Mouse (Mus musculus) heart, embryonic 14.5 days (tissue): Measurements from ENCODE around the gene Coro1a. TPM values are rescaled to one million over a fixed set of nuclear protein-coding genes. Genes with fewer than 3 reads are reported as not detected.

ENCODE experiments used
- ATAC-seq: fragments of 200-750 bp; cut with Nextera tagmentation; 2 replicates; pipeline ENCODE4 v1.8.0; 2017; ENCODE audit warnings: low read depth, moderate TSS enrichment; ENCODE audit not compliant: insufficient number of reproducible peaks, insufficient read depth, low FRiP score
- H3K27ac ChIP-seq, 2 experiments: fragments of 200-500 bp in 1 of 2; fragments of 300-500 bp in 1 of 2; sonication (generic) in 1 of 2; replicated peaks in 1 of 2; 2 replicates each; pipeline ENCODE4 v1.5.1; 2012 to 2014; ENCODE audit warnings: low read depth in 2 of 2, low read length in 2 of 2, control low read depth in 1 of 2, mild to moderate bottlenecking in 1 of 2, mixed read lengths in 1 of 2; ENCODE audit not compliant: control insufficient read depth in 1 of 2, insufficient read depth in 1 of 2
- H3K27me3 ChIP-seq: fragments of 300-500 bp; sonication (generic); 2 replicates; pipeline ENCODE4 v1.6.1; 2014; ENCODE audit warnings: mild to moderate bottlenecking, low read length, control low read depth; ENCODE audit not compliant: control insufficient read depth, insufficient read depth
- H3K36me3 ChIP-seq: fragments of 300-500 bp; sonication (generic); 2 replicates; pipeline ENCODE4 v1.6.1; 2014; ENCODE audit warnings: mild to moderate bottlenecking, control low read depth, low read length, mixed read lengths; ENCODE audit not compliant: control insufficient read depth, insufficient read depth
- H3K4me1 ChIP-seq, 2 experiments: fragments of 200-500 bp in 1 of 2; fragments of 300-500 bp in 1 of 2; sonication (generic) in 1 of 2; 2 replicates each; pipeline ENCODE4 v1.6.1; 2012 to 2014; ENCODE audit warnings: low read length in 2 of 2, control low read depth in 1 of 2, mixed read lengths in 1 of 2; ENCODE audit not compliant: control insufficient read depth in 2 of 2, insufficient read depth in 2 of 2
- H3K4me2 ChIP-seq: fragments of 300-500 bp; sonication (generic); 2 replicates; pipeline ENCODE4 v1.6.1; 2014; ENCODE audit warnings: mild to moderate bottlenecking, low read length
- H3K4me3 ChIP-seq, 2 experiments: fragments of 200-500 bp in 1 of 2; fragments of 300-500 bp in 1 of 2; sonication (generic) in 1 of 2; 2 replicates each; pipeline ENCODE4 v1.5.1; 2012 to 2014; ENCODE audit warnings: low read length in 2 of 2, mild to moderate bottlenecking in 2 of 2, control low read depth in 1 of 2, low read depth in 1 of 2, moderate library complexity in 1 of 2; ENCODE audit not compliant: control insufficient read depth in 1 of 2, insufficient read depth in 1 of 2
- H3K9ac ChIP-seq: fragments of 300-500 bp; sonication (generic); 2 replicates; pipeline ENCODE4 v1.6.1; 2014; ENCODE audit warnings: mild to moderate bottlenecking, low read length
- H3K9me3 ChIP-seq: fragments of 300-500 bp; sonication (generic); 2 replicates; pipeline ENCODE4 v1.6.1; 2016; ENCODE audit warnings: low read length, control low read depth; ENCODE audit not compliant: control insufficient read depth
- WGBS: fragments of 180-500 bp; shearing (Covaris S2); extraction: QIAGEN DNeasy Blood & Tissue Kit; methylation state at CpG from one replicate; pipeline ENCODE4 v1.1.7; 2014; 5-methylcytosine and 5-hydroxymethylcytosine counted together
- polyA plus RNA-seq: library from polyadenylated mRNA; unstranded; fragments of >200 nt; fragmentation: Nextera tagmentation; extraction: Ambion mirVana; gene quantifications from 2 replicates; pipeline ENCODE4 v1.2.1, GENCODE M21; 2014

The Coro1a gene
- polyA plus RNA-seq, 1 experiment from 2014 or later, result 10.2 TPM

GRCm38 (mm10) chr7:126721635-126722034 lies 14.0 kb upstream of the Coro1a start:
- ATAC-seq, result no peak
- Histone ChIP-seq H3K27ac (no peak overlapping the region), H3K9ac (no peak overlapping the region), H3K4me1 (no peaks in the 10 kb centered on the region), H3K9me3 (0 out of 2 replicates have a peak, but pooled peaks cover 3% of the 10 kb centered on the region), H3K36me3 (no peaks in the 10 kb centered on the region), H3K4me2 (no peak overlapping the region), H3K27me3 (no peaks in the 10 kb centered on the region), H3K4me3 (no peak overlapping the region)
- 90% methylated on average over 13 of the region's 13 CpGs for WGBS

GRCm38 (mm10) chr7:126718787-126719337 lies 11.3 kb upstream of the Coro1a start:
- Histone ChIP-seq H3K27ac (no peak overlapping the region), H3K27me3 (no peaks in the 10 kb centered on the region), H3K36me3 (no peaks in the 10 kb centered on the region), H3K4me1 (no peaks in the 10 kb centered on the region), H3K9ac (no peak overlapping the region), H3K9me3 (0 out of 2 replicates have a peak, but pooled peaks cover 3% of the 10 kb centered on the region), H3K4me2 (no peak overlapping the region), H3K4me3 (no peak overlapping the region)
- 92% methylated on average over 5 of the region's 5 CpGs for WGBS
- ATAC-seq, result no peak

- Histone ChIP-seq H3K36me3 (no peaks in the 10 kb centered on the region), H3K4me2 (no peak overlapping the region), H3K4me1 (no peaks in the 10 kb centered on the region), H3K9ac (no peak overlapping the region), H3K27ac (no peak overlapping the region), H3K9me3 (0 out of 2 replicates have a peak, but pooled peaks cover 3% of the 10 kb centered on the region), H3K4me3 (no peak overlapping the region), H3K27me3 (no peaks in the 10 kb centered on the region)
- WGBS, result 91% methylated on average over 3 of the region's 3 CpGs
- no peak for ATAC-seq
Observed at GRCm38 (mm10) chr7:126717566-126717965, 10.0 kb upstream of the Coro1a start.

GRCm38 (mm10) chr7:126715679-126716078 lies 8.1 kb upstream of the Coro1a start:
- Histone ChIP-seq H3K4me2 (no peak overlapping the region), H3K4me1 (no peaks in the 10 kb centered on the region), H3K27ac (no peak overlapping the region), H3K27me3 (no peaks in the 10 kb centered on the region), H3K9ac (no peak overlapping the region), H3K9me3 (0 out of 2 replicates have a peak, but pooled peaks cover 3% of the 10 kb centered on the region), H3K4me3 (no peak overlapping the region), H3K36me3 (no peaks in the 10 kb centered on the region)
- ATAC-seq, result no peak
- WGBS, result 59% methylated on average over 4 of the region's 4 CpGs

- WGBS, result 69% methylated on average over 3 of the region's 3 CpGs
- H3K4me3 ChIP-seq, result no peak overlapping the region
- H3K4me2 ChIP-seq, result no peak overlapping the region
- ATAC-seq, result no peak
- H3K9ac ChIP-seq, result no peak overlapping the region
- no peak overlapping the region for H3K27ac ChIP-seq
- no peaks in the 10 kb centered on the region for H3K27me3 ChIP-seq
- peaks cover 5% of the 10 kb centered on the region; the same call in 1 of the 2 replicates for H3K9me3 ChIP-seq
- no peaks in the 10 kb centered on the region for H3K36me3 ChIP-seq
- H3K4me1 ChIP-seq, result no peaks in the 10 kb centered on the region
Observed at GRCm38 (mm10) chr7:126711910-126712309, 4.3 kb upstream of the Coro1a start.

GRCm38 (mm10) chr7:126710266-126710665 lies 2.7 kb upstream of the Coro1a start:
- no peak for ATAC-seq
- Histone ChIP-seq H3K27me3 (peaks cover 6% of the 10 kb centered on the region), H3K27ac (no peak overlapping the region), H3K4me2 (no peak overlapping the region), H3K9me3 (peaks cover 5% of the 10 kb centered on the region; the same call in 1 of the 2 replicates), H3K9ac (no peak overlapping the region), H3K36me3 (no peaks in the 10 kb centered on the region), H3K4me3 (no peak overlapping the region), H3K4me1 (no peaks in the 10 kb centered on the region)
- 52% methylated on average over 4 of the region's 4 CpGs for WGBS

GRCm38 (mm10) chr7:126708175-126708952 lies 777 bp upstream of the Coro1a start:
- peaks cover 5% of the 10 kb centered on the region; the same call in 1 of the 2 replicates for H3K9me3 ChIP-seq
- H3K36me3 ChIP-seq, result no peaks in the 10 kb centered on the region
- no peak overlapping the region for H3K9ac ChIP-seq
- H3K4me2 ChIP-seq, result no peak overlapping the region
- H3K27ac ChIP-seq, result no peak overlapping the region
- peaks cover 24% of the 10 kb centered on the region for H3K27me3 ChIP-seq
- peaks cover 3 to 8% of the 10 kb centered on the region in 2 experiments for H3K4me1 ChIP-seq
- H3K4me3 ChIP-seq, result no peak overlapping the region
- ATAC-seq, result no peak
- WGBS, result 79% methylated on average over 10 of the region's 10 CpGs
